26 mouse cellular contexts compared by ENCODE assay signal in genomic region chr10:117470481-117470880, GRCm38 (mm10).
A peak's percentile ranks its signal among the peaks of the same experiment; 100 is the strongest.
DNase-seq lines count a peak whose midpoint lies in the region; ATAC-seq and TF ChIP-seq lines count a peak whose summit lies in the region.
"Had no signal": no experiment of that assay in that cellular context is flagged by ENCODE, and none has a peak within 500 bp of the region (broad histone marks: within the 10 kb centered on the region; RNA-seq: fewer than 3 reads in every experiment).

No protein-coding gene starts in this region.

- H3K27me3 ChIP-seq in kidney, adult 2 months (replicated peaks; ENCODE audit: control insufficient read depth, insufficient read depth, low read length) = no peaks in the 10 kb centered on the region
- H3K27me3 ChIP-seq in kidney, embryonic 16.5 days (ENCODE audit: insufficient read depth, low read length) = no peaks in the 10 kb centered on the region
- H3K27me3 ChIP-seq: CH12.LX; embryonic facial prominence, embryonic 12.5 days; embryonic facial prominence, embryonic 15.5 days; hindbrain, embryonic 13.5 days; Patski had no signal

- TF ChIP-seq CTCF in gastrocnemius, adult 2 months (IDR thresholded peaks at IDR 0.05) = no peak
- TF ChIP-seq CTCF in kidney, adult 2 months (conservative IDR thresholded peaks at IDR 0.05; ENCODE audit: insufficient read depth, insufficient read length, low read depth, low read length) = no peak

- H3K27ac ChIP-seq in gastrocnemius, adult 2 months = peak overlapping the region; percentile 16; the same call in 1 of the 2 replicates
- H3K27ac ChIP-seq in kidney, adult 2 months (ENCODE audit: insufficient read depth, low read depth, low read length) = peak overlapping the region; percentile 92
- H3K27ac ChIP-seq in kidney, embryonic 16.5 days (ENCODE audit: low read length) = peak overlapping the region; percentile 83
- H3K27ac ChIP-seq: embryonic facial prominence, embryonic 12.5 days; embryonic facial prominence, embryonic 15.5 days; hindbrain, embryonic 10.5 days; hindbrain, embryonic 13.5 days had no signal

- no peak overlapping the region for H3K4me2 ChIP-seq in kidney, embryonic 16.5 days (replicated peaks; ENCODE audit: low read depth, low read length)
- H3K4me2 ChIP-seq: embryonic facial prominence, embryonic 12.5 days; embryonic facial prominence, embryonic 15.5 days; heart, embryonic 11.5 days; hindbrain, embryonic 13.5 days had no signal

- TF ChIP-seq POLR2A in kidney, adult 2 months (IDR thresholded peaks at IDR 0.05; ENCODE audit: low read depth, low read length) = no peak

- H3K4me1 ChIP-seq in kidney, adult 2 months (ENCODE audit: control insufficient read depth, insufficient read depth, low read length) = no peaks in the 10 kb centered on the region; the same call in 1 of the 2 replicates
- H3K4me1 ChIP-seq in kidney, embryonic 16.5 days (ENCODE audit: insufficient read depth, low read length) = peaks cover 20% of the 10 kb centered on the region
- H3K4me1 ChIP-seq: hindbrain, embryonic 13.5 days had no signal

- ATAC-seq in kidney, embryonic 16.5 days (ENCODE audit: low FRiP score, low TSS enrichment) = no peak
- no peak for ATAC-seq in frontal cortex, adult (ENCODE audit: low TSS enrichment)
- ATAC-seq: forebrain, embryonic 14.5 days; forebrain, postnatal 0 days; hindbrain, embryonic 16.5 days; Patski had no signal

- H3K9ac ChIP-seq in kidney, embryonic 16.5 days (replicated peaks; ENCODE audit: low read length) = no peak overlapping the region
- H3K9ac ChIP-seq: embryonic facial prominence, embryonic 12.5 days; embryonic facial prominence, embryonic 15.5 days; forebrain, postnatal 0 days; hindbrain, embryonic 13.5 days had no signal

- intact Hi-C loops in gastrocnemius, adult 2 months (cut with DNase I) = no loop called here

- no peaks in the 10 kb centered on the region for H3K36me3 ChIP-seq in kidney, adult 2 months (ENCODE audit: control insufficient read depth, insufficient read depth, low read length)
- no peaks in the 10 kb centered on the region for H3K36me3 ChIP-seq in kidney, embryonic 16.5 days (ENCODE audit: insufficient read depth, low read length)
- H3K36me3 ChIP-seq: embryonic facial prominence, embryonic 12.5 days; embryonic facial prominence, embryonic 15.5 days; G1E; hindbrain, embryonic 10.5 days; hindbrain, embryonic 13.5 days had no signal

- H3K9me3 ChIP-seq in kidney, embryonic 16.5 days (ENCODE audit: low read length) = peaks cover 7% of the 10 kb centered on the region
- H3K9me3 ChIP-seq: hindbrain, embryonic 13.5 days had no signal

- WGBS in kidney, adult 2 months = 71% methylated on average over 2 of the region's 2 CpGs
- WGBS in kidney, embryonic 16.5 days = 78% methylated on average over 2 of the region's 2 CpGs

- no peak for DNase-seq in gastrocnemius, adult 2 months
- DNase-seq in gastrocnemius, adult 18-20 months (ENCODE audit: low spot score) = no peak
- DNase-seq in kidney, adult 2 months = no peak
- DNase-seq in kidney, postnatal 4 days = no peak
- DNase-seq in kidney, adult 18-20 months = no peak
- DNase-seq: adrenal gland, postnatal 14 days; B cell, adult 2 months; cerebellum, adult 11 months; cerebellum, adult 2 months; cerebellum, adult 9-11 months; cerebellum, postnatal 25 days; forebrain, postnatal 0 days; gastrocnemius, postnatal 14 days; heart, postnatal 36 days had no signal

- no peak overlapping the region for H3K4me3 ChIP-seq in gastrocnemius, adult 2 months
- no peak overlapping the region for H3K4me3 ChIP-seq in kidney, adult 2 months (ENCODE audit: insufficient read depth, low read depth, low read length)
- no peak overlapping the region for H3K4me3 ChIP-seq in kidney, embryonic 16.5 days (ENCODE audit: low read length)
- H3K4me3 ChIP-seq: embryonic facial prominence, embryonic 12.5 days; embryonic facial prominence, embryonic 15.5 days; hindbrain, embryonic 10.5 days; hindbrain, embryonic 13.5 days had no signal

Comparison
In these comparisons a context has a peak if more than half of its experiments do, and no peak if none do; other contexts are left out.
1. H3K27ac ChIP-seq: peak in every context shown above with its lines; median percentile 92 in kidney, adult 2 months; 83 in kidney, embryonic 16.5 days; 16 in gastrocnemius, adult 2 months.